Mouse (Mus musculus) splenic B cell, adult 2 months (primary cell): Measurements from ENCODE around the gene Car2.

Experiments
- DNase-seq: peaks from one replicate; pipeline ENCODE4 v3.0.0-alpha.2; 2011; ENCODE audit warnings: low read depth, low spot score
- H3K27me3 ChIP-seq: 2 replicates; pipeline ENCODE4 v1.6.1; 2012; ENCODE audit warnings: mild to moderate bottlenecking, low read length, moderate library complexity, mixed read lengths; ENCODE audit not compliant: control insufficient read depth, poor library complexity, insufficient read depth, severe bottlenecking
- H3K36me3 ChIP-seq: 2 replicates; pipeline ENCODE4 v1.6.1; 2012; ENCODE audit warnings: mild to moderate bottlenecking, low read length, moderate library complexity, mixed read lengths; ENCODE audit not compliant: control insufficient read depth, poor library complexity, insufficient read depth, severe bottlenecking

Car2 gene

DNA sequence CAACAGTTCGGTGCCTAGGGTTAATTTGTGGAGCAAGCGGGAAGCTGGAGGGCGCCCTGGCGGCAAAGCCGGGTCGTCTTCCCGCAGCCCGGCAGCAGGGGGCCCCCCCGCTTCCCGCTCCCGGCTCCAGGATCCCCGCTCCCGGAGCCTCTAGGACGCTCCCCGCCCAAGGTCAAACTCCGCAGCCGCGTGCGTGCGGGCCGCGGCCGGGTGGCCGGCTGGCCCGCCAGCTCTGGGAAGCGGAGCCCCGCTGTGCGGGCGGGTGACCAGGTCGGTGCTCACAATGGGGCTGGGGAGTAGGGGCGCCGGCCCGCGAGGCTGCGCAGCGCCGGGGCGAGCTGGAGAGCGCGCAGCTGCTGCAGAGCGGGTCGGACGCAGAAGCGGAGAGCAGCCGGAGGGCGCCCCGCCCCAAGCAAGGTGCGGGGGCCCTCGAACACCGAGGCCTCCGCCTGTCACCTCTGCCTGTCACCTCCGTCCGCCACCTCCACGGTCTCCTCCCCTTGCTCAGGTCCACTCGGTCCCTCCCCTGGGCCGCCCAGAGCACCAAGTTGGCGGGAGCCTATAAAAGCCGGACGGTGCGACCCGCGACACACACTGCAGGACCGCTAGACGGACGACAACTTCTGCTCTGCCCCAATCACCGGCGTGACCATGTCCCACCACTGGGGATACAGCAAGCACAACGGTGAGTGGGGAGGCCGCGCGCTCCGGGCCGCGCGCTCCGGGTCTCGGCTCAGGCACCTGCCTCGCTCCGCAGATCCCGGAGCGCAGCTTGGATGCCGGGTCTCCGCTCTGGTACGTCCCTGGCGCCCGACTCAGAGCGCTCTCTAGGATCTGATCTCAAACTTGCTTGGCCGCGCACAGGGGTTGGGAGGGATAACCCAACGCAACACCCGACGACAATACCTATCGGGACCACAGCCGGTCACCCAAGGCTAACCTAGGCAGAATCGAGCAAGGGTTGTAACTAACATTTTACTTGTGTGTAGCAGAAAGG lies at the start of gene Car2:
Gene Car2 (plus strand): TSS at position 172 of the 997 bp plus-strand sequence.
- Histone ChIP-seq H3K36me3 (no peaks in the 10 kb centered on the region), H3K27me3 (no peaks in the 10 kb centered on the region)
- DNase-seq: peak; percentile 67

DNA sequence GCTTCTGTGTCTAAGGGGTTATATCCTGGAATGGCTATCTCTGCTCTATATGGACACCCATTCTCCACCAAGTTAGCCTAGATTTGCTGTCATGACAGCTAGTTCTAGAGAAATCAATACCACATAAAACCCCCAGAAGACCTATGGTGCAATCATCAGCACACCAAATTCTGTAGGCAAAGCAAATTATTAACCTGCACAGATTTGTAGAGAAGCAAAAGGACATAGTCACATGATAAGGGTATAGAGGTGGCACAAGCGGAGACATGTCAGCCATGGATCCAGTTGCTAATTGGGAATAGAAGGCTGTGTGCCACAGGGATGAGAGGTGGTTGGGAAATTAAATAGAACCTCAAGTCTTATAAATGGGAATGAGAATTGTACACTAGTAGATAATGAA lies 47.1 kb upstream of the Car2 start:
- no peaks in the 10 kb centered on the region for H3K36me3 ChIP-seq
- H3K27me3 ChIP-seq: peaks cover 1% of the 10 kb centered on the region; the same call in 1 of the 2 replicates
- no peak for DNase-seq

DNA sequence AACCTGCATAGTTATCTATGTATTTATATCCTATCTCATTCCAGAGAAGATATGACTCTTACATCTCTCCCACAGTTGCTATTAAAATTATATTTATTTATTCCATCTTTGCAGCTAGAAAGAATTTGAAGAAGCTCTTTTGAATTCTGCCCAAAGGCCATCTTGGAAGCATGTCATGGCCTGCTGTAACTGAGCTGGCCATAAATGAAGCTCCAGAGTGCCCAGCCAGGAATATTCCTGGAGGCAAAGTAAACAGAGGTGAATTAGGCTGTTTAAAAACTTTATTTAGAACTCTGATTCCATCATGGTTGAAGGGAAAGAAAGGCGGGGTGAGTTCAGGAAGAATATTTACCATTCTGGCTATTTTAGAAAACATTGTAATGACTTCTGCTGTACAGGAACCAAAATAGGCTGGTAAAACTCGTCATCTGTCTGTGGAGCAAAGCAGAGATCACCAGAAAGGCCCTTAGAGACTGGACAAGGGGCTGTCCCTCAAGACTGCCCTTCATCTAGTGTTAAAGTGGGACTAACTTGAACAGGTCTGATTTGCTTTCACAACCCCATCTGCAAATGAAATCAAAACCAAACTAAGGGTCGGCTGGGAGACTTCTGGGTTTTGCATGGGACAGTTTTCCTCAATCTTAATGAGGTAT lies 46.5 kb upstream of the Car2 start:
- H3K27me3 ChIP-seq: peaks cover 1% of the 10 kb centered on the region; the same call in 1 of the 2 replicates
- DNase-seq: no peak
- H3K36me3 ChIP-seq: no peaks in the 10 kb centered on the region

DNA sequence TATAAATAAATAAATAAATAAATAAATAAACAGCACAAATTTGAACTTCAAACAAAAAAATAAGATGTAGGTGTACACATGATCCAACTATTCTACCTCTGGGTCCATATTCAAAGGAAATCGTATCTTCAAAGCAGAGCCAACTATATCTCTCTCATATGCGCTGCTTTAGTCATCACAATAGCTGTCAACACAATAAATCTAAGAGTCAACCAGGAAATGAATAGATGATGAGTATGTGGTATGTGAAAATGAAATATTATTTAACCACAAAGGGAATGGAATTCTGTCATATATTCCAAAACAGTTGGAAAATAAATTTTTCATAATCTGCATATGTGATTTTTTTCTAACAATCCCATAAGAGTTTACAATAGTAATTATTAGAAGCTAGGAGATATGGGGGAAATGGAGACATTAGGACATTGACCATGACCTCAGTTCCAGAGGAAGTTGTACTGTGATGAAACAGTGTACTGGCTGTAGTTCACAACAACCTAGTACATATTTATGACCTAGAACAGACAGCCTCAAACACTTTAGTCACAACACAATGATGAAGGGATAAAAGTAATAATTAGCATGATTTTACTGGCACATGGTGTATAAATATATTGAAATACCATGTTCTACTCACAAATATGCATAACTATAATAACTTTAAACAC lies 37.4 kb upstream of the Car2 start:
- no peaks in the 10 kb centered on the region for H3K27me3 ChIP-seq

DNA sequence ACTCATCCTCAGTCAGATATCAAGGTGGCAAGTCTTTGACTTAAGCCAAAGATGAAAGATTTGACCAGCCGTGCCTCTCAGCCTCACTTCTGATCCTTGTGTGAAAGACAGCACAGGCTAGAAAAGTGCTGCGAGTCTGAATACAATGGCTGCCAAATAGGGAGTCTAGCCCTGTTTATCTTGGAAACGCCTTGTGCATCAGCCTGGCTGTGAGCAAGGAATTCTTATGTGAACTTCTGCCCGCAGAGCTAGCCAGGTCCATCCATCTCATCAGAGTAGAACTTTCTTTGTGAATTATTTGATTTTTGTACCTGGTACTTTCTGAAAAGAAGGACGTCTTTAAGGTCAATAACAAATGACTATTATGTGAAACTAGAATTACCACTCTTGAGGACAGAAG lies 32.1 kb upstream of the Car2 start:
- Histone ChIP-seq H3K36me3 (no peaks in the 10 kb centered on the region), H3K27me3 (no peaks in the 10 kb centered on the region)
- DNase-seq: no peak

More for the DNA sequence above, 37.4 kb upstream of the Car2 start:
- no peak for DNase-seq
- no peaks in the 10 kb centered on the region for H3K36me3 ChIP-seq

DNA sequence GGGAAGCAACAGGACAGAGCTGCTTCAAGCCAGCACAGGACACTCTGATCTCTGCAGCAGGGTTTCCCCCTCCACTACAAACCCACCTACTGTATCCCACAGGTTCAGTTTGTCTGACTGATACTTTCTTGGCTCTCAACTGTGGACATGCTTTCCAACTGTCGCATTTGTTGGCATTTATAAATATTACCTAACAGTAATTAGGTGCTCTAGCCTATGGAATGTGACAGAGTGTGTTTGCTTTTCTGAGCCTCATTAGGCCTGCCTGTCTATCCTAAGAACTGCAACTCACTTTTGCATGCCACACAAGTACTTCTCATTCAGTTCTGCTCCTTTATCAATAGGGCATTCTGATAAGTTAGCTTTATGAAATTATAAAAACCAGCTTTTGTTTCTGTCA lies 31.6 kb upstream of the Car2 start:
- no peak for DNase-seq
- no peaks in the 10 kb centered on the region for H3K27me3 ChIP-seq
- no peaks in the 10 kb centered on the region for H3K36me3 ChIP-seq

DNA sequence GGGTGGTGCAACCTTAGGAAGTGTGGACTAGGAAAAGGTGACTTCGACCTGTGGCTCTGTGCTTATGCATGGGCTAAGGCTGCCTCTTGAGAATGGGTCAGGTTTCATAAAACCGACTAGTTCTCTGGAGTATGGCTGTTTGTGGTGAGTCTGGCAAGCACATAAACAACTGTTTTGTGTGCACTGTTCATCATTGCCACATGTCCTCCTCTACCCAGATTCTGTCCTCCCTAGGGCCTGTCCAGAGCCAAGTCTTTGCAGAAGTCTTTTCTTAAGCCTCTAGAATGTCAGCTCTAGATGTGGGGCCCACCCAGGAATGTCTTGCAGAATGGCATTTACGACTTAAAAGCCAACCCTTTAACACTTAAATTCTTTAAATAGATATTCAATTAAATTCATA lies 28.2 kb upstream of the Car2 start:
- no peaks in the 10 kb centered on the region for H3K36me3 ChIP-seq
- DNase-seq: no peak

DNA sequence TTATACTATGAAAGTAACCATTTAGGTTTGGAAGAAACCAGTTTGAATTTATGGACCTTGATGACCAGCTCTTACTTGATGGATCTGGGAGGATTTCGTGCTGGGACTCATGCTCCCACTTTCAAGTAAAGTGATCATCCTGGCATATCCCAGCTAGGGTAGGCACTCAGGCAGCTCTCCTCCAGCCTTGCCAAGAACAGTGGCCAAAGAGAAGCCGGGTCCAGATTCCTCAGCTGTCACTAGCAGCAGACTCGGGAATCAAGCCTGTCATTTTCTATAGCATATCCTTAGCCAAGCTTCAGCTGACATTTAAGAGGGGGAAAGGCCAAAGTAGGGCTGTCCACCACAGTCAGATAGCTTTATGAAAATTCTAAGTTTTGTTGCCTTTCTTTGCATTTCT lies 25.8 kb upstream of the Car2 start:
- Histone ChIP-seq H3K36me3 (no peaks in the 10 kb centered on the region), H3K27me3 (no peaks in the 10 kb centered on the region)
- no peak for DNase-seq

More for the DNA sequence above, 28.2 kb upstream of the Car2 start:
- H3K27me3 ChIP-seq: no peaks in the 10 kb centered on the region

DNA sequence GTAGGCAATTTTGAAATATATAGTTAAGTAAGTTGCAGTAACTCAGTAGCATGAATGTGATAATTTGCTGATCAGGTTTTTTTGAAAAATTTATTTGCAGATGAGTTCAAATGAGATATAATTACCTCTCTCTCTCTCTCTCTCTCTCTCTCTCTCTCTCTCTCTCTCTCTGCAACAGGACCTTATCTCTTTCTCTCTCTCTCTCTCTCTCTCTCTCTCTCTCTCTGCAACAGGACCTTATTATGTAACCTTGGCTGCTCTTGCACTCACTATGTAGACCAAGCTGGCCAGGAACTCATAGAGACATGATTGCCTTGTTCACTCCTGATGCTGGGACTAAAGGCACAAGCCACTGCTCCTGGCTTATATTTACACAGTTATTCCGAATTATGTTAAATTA lies 24.9 kb upstream of the Car2 start:
- Histone ChIP-seq H3K36me3 (no peaks in the 10 kb centered on the region), H3K27me3 (no peaks in the 10 kb centered on the region)
- DNase-seq: no peak

DNA sequence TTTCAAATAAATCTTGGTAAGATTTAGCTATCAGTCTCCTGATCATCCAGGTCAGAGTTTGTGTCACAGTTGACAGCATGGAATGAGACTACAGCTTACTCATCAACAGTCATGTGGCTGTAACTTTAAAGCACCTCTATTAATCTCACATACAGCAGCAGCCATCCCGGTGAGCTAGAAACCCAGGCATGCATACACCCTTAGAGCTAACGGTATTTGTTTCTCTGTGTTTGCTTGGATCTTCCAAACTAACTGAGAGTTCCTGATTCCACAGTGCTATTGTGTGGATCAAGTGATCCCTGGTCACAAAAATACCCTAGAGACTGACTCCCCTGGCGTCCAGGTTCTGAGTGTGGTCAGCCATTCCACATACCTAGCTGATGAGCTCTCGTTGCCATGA lies 24.3 kb upstream of the Car2 start:
- no peak for DNase-seq
- Histone ChIP-seq H3K36me3 (no peaks in the 10 kb centered on the region), H3K27me3 (no peaks in the 10 kb centered on the region)

DNA sequence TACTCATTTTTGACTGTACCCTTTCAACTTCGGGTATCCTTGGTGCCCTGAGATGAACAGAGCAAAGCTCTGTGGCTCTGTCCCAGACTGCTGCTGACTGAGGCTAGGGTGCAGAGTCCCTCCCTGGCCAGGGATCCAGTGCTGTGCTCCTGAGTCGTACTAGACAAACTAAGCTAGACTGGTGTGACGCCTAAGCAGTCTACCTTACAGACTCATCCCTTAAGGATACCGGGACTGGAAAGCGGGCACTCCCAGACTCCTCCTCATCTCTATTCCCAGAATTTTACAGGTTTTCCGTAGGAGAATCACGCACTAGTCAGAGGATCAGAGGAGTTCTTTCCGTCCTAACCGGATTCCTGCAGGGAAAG lies 23.4 kb upstream of the Car2 start:
- Histone ChIP-seq H3K27me3 (no peaks in the 10 kb centered on the region), H3K36me3 (no peaks in the 10 kb centered on the region)
- DNase-seq: no peak

DNA sequence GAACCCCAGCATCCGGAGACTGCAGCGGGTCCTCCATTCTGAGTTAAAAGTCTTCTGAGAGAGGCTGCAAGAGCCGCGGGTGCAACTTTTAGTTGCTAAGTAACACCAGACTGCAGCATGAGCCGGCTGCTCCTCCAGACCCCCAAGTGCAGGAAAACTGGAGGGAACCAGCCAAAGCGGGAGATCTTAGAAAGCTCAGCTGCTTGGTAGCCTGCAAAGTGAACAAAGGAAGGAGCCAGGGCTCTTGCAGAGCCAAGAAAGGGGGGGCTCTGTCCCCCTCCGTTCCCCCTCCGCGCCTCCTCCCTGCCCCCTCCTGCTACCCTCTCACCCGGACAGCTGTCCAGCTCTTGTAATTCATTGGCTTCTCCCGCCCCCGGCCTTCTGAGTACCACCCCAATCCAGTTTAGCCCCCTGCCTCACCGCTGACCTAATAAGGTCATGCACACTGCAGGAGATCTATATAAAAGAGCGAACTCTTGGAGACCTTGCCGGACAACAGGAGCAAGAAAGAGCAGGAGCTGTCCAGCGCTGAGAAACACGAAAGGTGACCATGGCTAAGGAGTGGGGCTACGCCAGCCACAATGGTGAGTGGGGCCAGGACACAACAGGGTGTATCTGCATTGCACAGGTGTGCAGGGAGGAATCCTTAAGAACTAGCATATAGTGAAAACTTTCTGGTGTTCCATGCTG lies 22.9 kb upstream of the Car2 start, which contains the start of gene Car3:
Gene Car3 (plus strand): TSS at position 491 of the 690 bp plus-strand sequence.
- H3K36me3 ChIP-seq: no peaks in the 10 kb centered on the region
- no peaks in the 10 kb centered on the region for H3K27me3 ChIP-seq
- DNase-seq: no peak

DNA sequence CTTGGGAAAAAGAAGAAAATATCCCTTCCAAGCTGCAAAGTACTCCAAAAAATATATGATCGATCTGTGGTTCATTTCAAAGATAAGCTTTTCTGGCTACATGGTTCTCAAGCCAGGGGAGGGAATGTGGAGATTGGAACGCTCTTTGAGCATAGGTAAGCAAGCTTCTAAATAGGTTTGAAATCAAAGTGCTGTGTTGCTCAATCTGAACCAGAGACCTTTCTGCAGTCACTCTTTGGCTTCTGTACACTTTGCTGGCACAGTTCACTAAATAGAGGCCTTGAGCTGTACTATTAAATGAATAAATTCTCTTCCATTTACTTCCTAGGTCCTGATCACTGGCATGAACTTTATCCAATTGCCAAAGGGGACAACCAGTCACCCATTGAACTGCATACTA lies 22.2 kb upstream of the Car2 start:
- Histone ChIP-seq H3K36me3 (no peaks in the 10 kb centered on the region), H3K27me3 (no peaks in the 10 kb centered on the region)
- DNase-seq: no peak

DNA sequence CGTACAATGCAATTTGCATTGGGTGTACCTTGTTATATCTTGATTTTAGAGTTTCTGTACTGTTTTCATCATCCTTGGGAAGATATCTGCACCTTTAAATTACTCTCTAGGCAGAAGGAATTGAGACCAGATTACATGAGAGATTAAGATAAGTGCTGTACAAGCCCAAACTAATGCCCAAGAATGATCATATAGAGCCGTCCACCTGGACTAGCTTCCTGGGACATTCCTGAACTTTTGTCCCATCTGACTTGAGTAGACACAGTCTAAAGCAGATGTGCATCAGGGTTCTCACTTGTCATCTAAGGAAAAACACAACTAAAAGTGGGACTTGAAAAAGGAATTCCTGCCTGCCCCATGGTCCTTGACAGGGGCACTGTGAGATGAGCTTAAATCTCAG lies 20.1 kb upstream of the Car2 start:
- no peaks in the 10 kb centered on the region for H3K36me3 ChIP-seq
- H3K27me3 ChIP-seq: no peaks in the 10 kb centered on the region
- DNase-seq: no peak
